Mouse (Mus musculus): ENCODE results near the gene 2310022B05Rik.

2310022B05Rik gene

GRCm38 (mm10) chr8:124661781-124662180 is 1.4 kb downstream of the 2310022B05Rik start:
- in situ Hi-C loops (cut with MboI, MseI): no loop called here

- in situ Hi-C loops (cut with MboI, MseI): no loop called here
Measured at GRCm38 (mm10) chr8:124658415-124658814, 4.8 kb downstream of the 2310022B05Rik start.

DNA sequence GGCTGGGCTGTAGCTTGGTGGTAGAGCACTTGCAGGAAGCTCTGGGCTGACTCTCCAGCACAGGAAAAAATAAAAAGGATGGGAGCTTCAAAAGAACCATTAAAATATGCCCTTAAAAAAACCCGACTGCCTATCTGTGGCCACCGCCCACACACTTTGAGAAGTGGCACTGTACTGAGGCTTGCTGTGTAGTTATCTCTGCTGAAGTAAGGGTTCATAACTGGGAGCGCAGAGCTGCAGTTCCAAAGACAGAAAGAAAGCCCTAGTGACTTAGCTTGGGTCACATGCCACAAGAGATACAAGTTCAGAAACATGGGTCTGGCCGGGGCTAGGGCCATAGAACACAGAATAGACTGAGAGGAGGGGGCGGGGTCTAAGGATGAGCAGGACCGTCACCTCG is 5.2 kb downstream of the 2310022B05Rik start:
- in situ Hi-C loops (cut with MboI, MseI): no loop called here

DNA sequence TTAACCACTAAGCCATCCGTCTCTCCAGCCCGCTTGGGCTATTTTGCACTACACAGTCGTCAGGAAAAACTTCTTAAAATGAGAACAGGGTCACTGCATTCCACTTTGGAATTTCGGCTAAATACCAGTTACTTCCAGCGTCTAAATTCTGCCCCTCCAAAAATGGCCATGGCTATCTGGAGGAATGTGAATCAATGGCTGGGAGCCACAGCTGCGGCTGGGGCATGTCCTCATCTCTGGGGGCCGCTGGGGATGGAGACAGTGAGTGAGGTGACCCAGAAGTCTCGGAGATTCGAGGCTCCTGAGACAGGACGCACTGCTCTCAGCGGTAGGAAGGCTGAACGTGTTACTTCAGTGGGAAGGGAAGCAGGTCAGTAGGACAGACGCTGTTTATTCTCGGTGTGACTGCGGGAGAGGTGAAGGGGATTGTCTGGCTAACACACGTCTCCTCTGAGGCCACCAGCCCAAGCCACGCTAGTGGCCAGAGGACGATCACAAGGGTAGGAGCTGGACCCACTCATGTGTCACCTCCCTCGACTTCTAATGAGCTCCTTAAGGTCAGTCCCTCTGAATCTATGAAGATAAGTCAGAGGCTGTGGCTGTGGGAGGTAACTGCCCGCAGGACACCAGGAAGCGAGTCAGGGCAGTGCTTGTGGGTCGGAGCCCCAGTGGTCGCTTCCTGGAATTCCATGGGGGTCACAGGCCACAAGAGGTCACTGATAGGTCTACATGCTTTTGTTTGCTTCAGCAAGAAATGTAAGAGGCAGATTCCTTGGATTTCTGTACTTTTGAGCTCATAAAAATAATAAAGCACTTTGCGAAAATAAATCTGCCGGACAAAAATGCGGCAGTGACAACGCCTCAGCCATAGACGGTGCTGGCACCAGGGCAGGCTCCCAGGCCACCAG is 9.3 kb downstream of the 2310022B05Rik start:
- in situ Hi-C loops (cut with MboI, MseI): no loop called here

DNA sequence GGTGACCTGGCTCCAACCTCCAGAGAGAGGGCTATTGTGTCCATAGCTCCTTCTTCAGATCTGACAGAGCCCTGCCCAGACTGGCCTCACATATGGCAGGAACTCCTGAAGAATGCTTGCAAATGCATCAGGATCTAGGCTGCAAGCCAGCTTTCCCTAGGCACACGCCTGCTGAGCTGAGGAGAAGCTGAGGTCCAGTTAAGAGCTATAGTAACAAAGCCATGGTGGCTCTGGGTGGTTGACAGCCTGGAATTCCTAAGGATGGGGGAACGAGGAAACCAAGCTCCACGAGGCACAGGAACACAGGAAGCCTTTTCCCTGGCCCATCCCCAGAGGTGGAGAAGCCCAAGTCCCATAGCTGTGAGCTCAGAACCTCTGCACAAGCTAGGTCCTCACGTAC is 10.6 kb downstream of the 2310022B05Rik start:
- in situ Hi-C loops (cut with MboI, MseI): no loop called here

GRCm38 (mm10) chr8:124651776-124652175 is 11.4 kb downstream of the 2310022B05Rik start:
- in situ Hi-C loops (cut with MboI, MseI): no loop called here

DNA sequence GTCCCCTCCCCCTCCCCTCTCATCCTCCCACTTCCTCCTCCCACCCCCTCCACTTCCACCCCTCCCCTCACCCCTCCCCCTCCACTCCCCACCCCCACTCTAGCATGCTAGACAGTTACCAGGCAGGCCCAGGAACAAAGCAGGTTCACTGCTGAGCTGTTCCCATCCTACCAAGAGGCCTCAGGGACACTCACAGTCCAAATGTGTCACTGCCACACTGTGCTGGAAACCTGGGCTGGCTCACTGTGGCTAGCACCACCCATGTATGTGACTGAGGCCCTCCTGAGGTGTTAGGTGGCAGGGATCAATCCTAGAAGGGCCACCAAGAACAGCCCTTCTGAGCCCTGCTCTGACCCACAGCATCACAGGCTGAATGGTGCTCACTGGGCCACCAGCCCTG is 14.9 kb downstream of the 2310022B05Rik start:
- in situ Hi-C loops (cut with MboI, MseI): loop anchor here (25.0 kb wide), 1 partner anchor 1414 kb away; no protein-coding TSS in a partner anchor

- in situ Hi-C loops (cut with MboI, MseI): loop anchor here (25.0 kb wide), 1 partner anchor 1419 kb away; no protein-coding TSS in a partner anchor
Measured at GRCm38 (mm10) chr8:124643540-124644339, 19.4 kb downstream of the 2310022B05Rik start.

DNA sequence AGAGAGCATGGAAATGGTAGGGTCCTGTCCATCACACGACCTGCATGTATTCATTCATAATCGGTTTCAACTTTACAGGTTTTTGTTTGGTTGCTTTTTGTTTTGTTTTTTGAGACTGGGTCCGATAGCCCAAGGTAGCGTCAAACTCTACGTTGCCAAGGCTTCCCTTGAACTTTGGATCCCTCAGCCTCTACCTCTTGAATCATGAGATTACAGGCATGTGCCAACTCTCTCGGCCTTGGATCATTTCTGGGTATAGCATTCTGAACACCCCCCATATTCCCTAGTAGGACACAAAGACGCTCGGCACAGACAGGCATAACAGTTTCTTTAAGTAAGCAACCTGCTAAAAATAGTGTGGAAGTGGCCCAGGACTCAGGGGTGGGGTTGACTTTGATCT is 21.6 kb downstream of the 2310022B05Rik start:
- in situ Hi-C loops (cut with MboI, MseI): loop anchor here (25.0 kb wide), 1 partner anchor 1421 kb away; no protein-coding TSS in a partner anchor

DNA sequence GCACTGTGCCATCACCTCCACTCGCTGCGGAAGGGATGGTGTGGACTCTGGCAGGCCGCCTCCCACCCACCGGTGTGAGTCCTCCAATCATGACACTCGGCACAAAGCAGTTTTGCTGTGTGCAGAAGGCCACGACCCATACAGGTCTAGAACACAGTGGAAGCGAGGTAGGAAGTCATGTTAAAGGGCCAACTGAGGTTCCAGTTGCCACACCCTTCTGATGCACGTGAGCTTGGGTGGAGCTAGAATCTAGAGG is 28.0 kb downstream of the 2310022B05Rik start:
- in situ Hi-C loops (cut with MboI, MseI): loop anchor here (25.0 kb wide), 1 partner anchor 1427 kb away; no protein-coding TSS in a partner anchor

DNA sequence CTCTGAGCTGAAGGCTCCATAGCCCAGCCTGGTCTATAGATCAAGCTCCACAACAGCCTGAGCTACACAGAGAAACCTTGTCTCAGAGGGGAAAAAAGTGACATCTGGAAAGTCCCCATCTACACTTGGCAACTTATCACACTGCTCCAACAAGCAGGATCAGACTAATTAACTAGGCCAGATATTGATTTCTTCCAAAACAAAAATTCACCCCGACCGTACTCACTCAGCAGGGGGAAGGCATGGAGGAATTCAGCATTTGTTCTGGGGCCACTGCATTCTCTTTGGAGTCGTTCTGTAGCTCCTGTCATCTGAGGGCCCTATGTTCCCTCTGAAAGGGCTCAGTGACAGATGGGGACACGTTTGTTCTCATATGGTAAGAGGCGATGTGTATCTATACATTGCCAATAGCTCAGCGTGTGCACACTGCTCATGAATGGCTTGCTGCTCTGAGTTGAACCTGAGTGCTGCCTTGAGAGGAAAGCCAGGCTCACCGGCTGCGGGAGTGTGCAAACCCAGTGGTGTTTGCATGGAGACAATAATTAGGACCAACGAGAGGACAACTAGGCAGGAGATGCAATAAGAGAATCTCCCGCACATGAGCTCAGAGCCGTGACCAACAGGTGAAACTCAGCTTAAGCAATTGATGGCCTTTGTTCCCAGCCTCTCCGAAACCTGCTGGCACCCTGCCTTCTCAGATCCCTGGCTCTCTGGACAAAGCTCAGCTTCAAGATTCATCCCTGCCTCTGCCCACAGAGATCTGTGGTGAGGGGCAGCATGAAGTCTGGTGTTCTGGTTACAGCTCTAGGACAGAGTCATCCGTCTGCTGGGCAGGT is 28.5 kb downstream of the 2310022B05Rik start:
- in situ Hi-C loops (cut with MboI, MseI): loop anchor here (25.0 kb wide), 1 partner anchor 1428 kb away; no protein-coding TSS in a partner anchor

DNA sequence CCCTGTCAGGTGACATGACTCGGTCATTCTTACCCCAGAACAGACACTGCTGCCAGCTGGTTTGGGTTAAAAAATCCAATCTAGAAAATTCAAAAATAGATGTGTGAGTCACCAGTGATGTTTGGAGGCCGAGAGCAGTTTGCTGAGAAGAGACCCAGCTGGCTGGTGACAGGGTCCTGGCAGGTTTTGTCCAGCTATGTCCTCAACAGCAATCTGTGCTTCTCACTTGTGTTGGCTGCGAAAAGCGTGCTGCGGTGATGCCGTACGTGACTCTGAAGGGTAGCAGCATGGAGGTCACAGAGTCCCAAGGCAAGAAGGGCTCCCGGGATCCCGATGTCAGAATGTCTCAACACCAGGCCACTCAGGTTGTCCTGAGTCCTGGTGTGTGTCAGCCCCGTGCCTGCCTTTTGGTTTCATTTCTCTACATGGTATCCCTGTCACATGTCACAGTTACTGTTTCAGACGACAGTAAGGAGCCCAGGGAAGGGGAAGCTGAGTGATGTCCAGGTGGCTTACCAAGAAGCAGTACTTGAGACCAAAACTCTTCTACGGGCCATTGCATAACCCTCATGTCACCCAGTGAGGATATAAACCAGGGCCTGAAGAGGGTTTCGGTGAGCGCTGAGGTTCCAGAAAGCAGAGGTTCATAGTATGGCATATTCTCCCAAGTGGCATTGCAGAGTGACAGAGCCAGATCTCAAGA is 30.0 kb downstream of the 2310022B05Rik start:
- in situ Hi-C loops (cut with MboI, MseI): loop anchor here (25.0 kb wide), 1 partner anchor 1429 kb away; no protein-coding TSS in a partner anchor

DNA sequence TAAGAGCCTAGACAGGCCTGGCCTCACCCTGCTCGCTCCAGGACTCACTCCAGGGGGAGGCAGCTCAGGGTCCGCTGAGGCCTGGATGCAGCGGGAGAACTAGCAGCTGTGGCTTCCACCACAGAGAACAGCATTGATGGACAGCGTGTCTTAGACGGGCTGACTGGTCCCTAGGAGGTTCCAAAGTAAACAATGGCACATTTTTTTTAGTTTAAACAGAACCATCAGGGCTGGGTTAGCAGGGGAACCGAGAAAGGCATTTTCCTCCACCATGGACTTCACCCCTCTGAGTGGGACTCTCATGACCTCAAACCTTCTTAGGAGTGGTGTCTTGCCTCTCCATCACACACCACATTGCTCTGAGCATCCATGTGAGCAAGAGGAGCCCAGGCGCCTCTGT is 31.2 kb downstream of the 2310022B05Rik start:
- in situ Hi-C loops (cut with MboI, MseI): loop anchor here (25.0 kb wide), 1 partner anchor 1430 kb away; no protein-coding TSS in a partner anchor

DNA sequence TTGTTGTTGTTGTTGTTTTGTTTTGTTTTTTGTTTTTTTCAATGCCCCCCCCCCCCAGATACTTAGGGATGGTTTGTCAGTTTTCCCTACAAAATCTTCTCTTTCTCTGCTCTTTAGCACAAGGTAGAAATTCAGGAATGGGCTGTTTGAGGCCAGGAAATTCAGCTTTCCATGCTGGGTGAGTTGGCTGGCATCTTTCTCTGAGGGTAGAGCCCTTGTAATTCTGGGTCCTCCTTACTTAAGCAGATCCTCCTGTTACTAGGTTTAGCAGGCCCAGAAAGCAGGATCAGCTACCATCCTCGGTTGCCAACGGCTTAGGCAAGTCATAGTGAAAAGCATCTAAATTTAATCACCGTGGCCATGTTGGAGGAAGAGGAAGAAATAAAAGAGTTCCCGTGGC is 32.3 kb downstream of the 2310022B05Rik start:
- in situ Hi-C loops (cut with MboI, MseI): loop anchor here (25.0 kb wide), 1 partner anchor 1431 kb away; no protein-coding TSS in a partner anchor

DNA sequence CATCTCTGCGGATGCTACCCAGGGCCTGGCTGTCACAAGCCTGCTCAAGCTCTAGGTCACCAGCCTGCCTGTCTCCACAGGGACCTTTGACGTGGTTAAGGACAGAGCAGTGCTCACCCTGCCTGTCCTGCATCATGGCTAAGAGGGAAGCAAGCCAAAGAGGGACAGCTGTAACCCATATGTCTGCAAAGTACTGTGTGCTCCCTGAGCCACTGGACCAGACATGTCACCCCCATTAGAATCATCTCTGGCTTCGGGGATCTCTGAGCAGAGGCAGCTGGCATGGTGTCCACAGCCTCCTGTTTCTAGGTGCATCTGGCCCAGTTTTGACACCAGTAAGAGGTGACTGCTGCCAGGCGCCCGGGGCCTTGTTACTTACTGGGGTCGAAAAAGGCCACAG is 32.7 kb downstream of the 2310022B05Rik start:
- in situ Hi-C loops (cut with MboI, MseI): loop anchor here (25.0 kb wide), 1 partner anchor 1432 kb away; no protein-coding TSS in a partner anchor

DNA sequence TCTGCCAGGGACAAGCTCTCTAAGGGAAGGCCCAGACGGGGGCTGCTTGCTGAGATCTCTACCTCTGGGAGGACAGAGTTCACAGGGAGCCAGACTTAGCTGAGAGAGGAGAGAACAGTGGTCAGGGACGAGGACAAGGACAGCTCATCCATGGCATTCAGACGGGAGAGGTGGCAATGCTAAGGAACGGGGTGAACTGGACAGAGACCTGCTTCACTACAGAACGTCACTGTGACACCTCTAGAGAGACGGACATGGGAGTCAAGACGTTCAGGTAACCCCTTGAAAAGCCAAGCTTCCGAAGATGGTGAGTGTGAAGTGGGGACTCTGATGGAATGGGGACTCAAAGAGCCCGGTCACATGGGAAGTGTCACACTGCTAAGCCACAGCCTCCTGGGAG is 36.9 kb downstream of the 2310022B05Rik start:
- in situ Hi-C loops (cut with MboI, MseI): loop anchor here (25.0 kb wide), 1 partner anchor 1436 kb away; no protein-coding TSS in a partner anchor

GRCm38 (mm10) chr8:124621255-124621654 is 41.9 kb downstream of the 2310022B05Rik start:
- in situ Hi-C loops (cut with MboI, MseI): no loop called here

DNA sequence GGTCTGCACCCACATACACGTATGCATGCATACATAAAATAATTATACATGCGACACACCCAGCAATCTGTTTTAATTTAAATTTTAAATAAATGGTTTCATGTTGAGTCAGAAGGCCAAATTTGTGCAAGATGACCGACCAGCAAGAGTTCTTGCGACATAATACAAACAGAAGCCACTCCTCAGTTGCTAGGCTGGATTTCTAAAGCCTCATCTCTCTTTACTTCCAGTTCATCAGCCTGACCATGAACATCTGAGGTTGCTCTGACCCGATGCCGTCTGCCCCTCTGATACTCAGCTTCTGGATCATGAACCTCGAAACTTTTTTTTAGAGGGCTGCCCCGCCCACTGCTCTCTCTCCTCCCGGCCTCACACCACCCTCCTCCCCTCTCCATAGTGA is 44.9 kb downstream of the 2310022B05Rik start:
- in situ Hi-C loops (cut with MboI, MseI): loop anchor here (5.0 kb wide), 1 partner anchor 64 kb away; no protein-coding TSS in a partner anchor

GRCm38 (mm10) chr8:124617266-124617869 is 45.8 kb downstream of the 2310022B05Rik start:
- in situ Hi-C loops (cut with MboI, MseI): loop anchor here (5.0 kb wide), 1 partner anchor 65 kb away; no protein-coding TSS in a partner anchor

- in situ Hi-C loops (cut with MboI, MseI): no loop called here
Measured at GRCm38 (mm10) chr8:124614325-124614724, 48.8 kb downstream of the 2310022B05Rik start.
